Mouse (Mus musculus) cortical plate, adult 2 months (tissue): Measurements from ENCODE around the gene Lefty2. TPM values are rescaled to one million over a fixed set of nuclear protein-coding genes. Genes with fewer than 3 reads are reported as not detected.
A peak's percentile ranks its signal among the peaks of the same experiment; 100 is the strongest.
"Not testable (repeated sequence)": the region's sequence is repeated elsewhere in the genome, so short reads cannot be mapped to it uniquely, and the experiment has no call there.

ENCODE experiments used
- H3K27ac ChIP-seq: fragments of 200-500 bp; 2 replicates; pipeline ENCODE4 v1.5.1; 2012; ENCODE audit warnings: low read length, control low read depth, inconsistent platforms; ENCODE audit not compliant: insufficient read depth
- H3K4me1 ChIP-seq: fragments of 200-500 bp; 2 replicates; pipeline ENCODE4 v1.6.1; 2011; ENCODE audit warnings: low read length; ENCODE audit not compliant: control insufficient read depth, insufficient read depth
- H3K4me3 ChIP-seq: fragments of 200-500 bp; 2 replicates; pipeline ENCODE4 v1.5.1; 2011; ENCODE audit warnings: mild to moderate bottlenecking, low read length, control low read depth; ENCODE audit not compliant: insufficient read depth
- CTCF ChIP-seq: fragments of 200-500 bp; IDR thresholded peaks from 2 replicates; pipeline ENCODE4 v1.5.1; 2011; ENCODE audit warnings: mild to moderate bottlenecking, control low read depth, low read length; ENCODE audit not compliant: insufficient read depth; ENCODE audit errors: extremely low read depth
- POLR2A ChIP-seq: fragments of 200-500 bp; IDR thresholded peaks from 2 replicates; pipeline ENCODE4 v1.6.1; 2011; ENCODE audit warnings: mild to moderate bottlenecking, low read length, control low read depth; ENCODE audit not compliant: insufficient read depth; ENCODE audit errors: extremely low read depth
- polyA plus RNA-seq: library from polyadenylated mRNA; depleted of rRNA; stranded (reverse); fragments of >200 nt; gene quantifications from 2 replicates; pipeline ENCODE4 v1.2.3, GENCODE M21; 2012

Gene Lefty2
- polyA plus RNA-seq, 1 experiment, result 1.2 TPM

DNA sequence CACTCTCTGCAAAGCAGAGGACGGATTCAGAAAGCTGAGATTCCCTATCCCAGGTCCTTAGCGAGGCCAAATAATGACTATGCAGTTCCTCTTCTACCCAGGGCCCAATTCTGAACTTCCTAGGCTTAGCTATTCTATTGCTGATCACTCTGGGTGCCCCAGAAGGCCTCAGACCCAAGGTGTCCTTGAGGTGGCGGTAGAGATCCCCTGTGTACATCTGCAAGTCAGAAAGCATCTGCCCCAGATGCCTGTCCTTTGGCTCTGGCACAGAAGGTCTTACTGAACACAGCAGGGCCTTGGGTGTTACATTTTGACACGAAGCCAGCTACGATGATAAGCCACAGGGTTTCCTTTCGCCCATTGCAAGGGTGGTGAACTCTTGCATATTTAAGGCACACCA, 3.1 kb upstream of the Lefty2 start:
- no peak; the same call in 1 of the 2 replicates for TF ChIP-seq CTCF
- no peak for TF ChIP-seq POLR2A
- H3K4me3 ChIP-seq, result no peak overlapping the region
- no peak overlapping the region for H3K27ac ChIP-seq
- H3K4me1 ChIP-seq, result no peaks in the 10 kb centered on the region

GRCm38 (mm10) chr1:180894088-180894987, 1.4 kb downstream of the Lefty2 start:
- not testable (repeated sequence) for H3K27ac ChIP-seq, H3K4me1 ChIP-seq
- peak overlapping the region; percentile 10; the same call in 1 of the 2 replicates for H3K4me3 ChIP-seq

DNA sequence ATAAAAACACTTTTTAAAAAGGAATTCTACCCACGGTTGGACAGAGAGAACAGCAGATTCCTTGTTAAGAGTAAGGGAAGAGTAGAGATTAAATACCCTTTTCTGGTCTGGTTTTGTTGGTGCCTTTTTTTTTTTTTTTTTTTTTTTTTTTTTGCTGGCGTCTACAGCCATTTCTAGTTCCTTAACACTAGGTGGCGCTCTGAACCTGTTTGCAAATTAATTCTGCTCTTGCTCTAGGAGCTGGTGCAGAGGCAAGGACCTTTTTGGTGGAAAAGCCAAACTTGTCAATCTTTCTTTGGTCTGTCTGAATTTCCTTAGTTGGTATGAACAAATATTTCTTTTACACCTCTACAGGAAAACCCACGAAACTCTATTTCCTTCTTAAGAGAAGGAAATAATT, 8.2 kb downstream of the Lefty2 start:
- Histone ChIP-seq H3K27ac (no peak overlapping the region), H3K4me1 (peaks cover 2% of the 10 kb centered on the region; the same call in 1 of the 2 replicates), H3K4me3 (no peak overlapping the region)
- TF ChIP-seq CTCF (peak; percentile 48; the same call in 1 of the 2 replicates), POLR2A (no peak)

DNA sequence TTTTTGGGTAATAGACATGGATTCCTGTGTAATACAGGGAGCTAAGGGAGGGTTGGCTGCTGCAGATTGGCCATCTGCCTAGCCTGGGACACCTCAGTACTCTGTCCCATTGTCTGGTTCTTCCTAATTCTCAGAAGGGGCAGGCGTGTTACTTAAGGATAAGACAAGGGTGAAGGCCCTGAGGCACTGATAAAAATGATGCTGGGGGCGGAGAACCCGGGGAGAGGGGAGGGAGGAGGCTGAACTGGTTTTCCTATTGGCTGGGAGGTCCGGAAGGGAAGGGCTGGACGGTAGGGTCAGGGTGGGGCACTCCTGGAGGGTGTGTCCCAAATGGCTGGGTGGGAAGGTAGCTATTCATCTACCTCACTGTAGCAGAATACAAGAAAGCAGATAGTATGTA, 10.0 kb downstream of the Lefty2 start:
- H3K4me1 ChIP-seq, result peaks cover 2% of the 10 kb centered on the region; the same call in 1 of the 2 replicates
- H3K4me3 ChIP-seq, result no peak overlapping the region
- H3K27ac ChIP-seq, result no peak overlapping the region
- TF ChIP-seq CTCF, result no peak
- TF ChIP-seq POLR2A, result no peak

DNA sequence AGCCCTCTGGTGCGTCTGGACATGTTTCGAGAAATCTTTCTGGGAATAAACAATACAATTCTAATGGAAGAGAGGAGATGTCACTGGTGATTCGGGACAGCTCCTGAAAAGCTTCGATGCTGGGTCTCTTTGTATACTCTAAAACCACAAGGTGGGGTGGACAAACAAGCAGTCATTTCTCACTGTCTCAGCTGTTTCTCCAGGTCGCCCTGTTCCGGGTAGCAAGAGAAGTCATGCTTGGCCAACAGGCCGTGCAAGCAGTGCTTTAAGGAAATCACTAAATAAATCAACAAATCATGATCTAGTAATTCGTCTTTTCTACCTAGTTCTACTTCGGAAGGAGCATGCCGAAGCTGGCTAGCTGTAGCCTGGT, 10.7 kb downstream of the Lefty2 start:
- TF ChIP-seq POLR2A, result no peak
- no peak for TF ChIP-seq CTCF
- no peak overlapping the region for H3K27ac ChIP-seq
- peaks cover 2% of the 10 kb centered on the region; the same call in 1 of the 2 replicates for H3K4me1 ChIP-seq
- H3K4me3 ChIP-seq, result peak overlapping the region; percentile 86

- TF ChIP-seq POLR2A (peak; percentile 87), CTCF (no peak)
- peaks cover 3% of the 10 kb centered on the region; the same call in 1 of the 2 replicates for H3K4me1 ChIP-seq
Measured at GRCm38 (mm10) chr1:180904039-180904814, 11.3 kb downstream of the Lefty2 start, which contains the start of gene Pycr2. Pycr2 (plus strand) TSS chr1:180904293.

DNA sequence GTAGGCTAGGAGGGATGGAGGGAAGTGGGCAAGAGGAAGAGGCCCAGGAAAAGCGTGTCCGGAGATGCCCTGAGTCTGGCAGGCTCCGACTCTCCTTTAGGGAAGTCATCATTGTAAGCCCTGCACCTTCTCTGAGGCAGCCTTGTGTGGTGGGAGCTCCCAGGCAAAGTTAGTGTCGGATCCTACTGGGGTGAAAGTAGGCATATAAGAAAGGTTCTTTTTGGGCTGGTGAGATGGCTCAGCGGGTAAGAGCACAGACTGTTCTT, 11.8 kb downstream of the Lefty2 start:
- TF ChIP-seq POLR2A (no peak), CTCF (no peak)
- no peak overlapping the region for H3K27ac ChIP-seq
- H3K4me3 ChIP-seq, result peak overlapping the region; percentile 86
- H3K4me1 ChIP-seq, result peaks cover 3% of the 10 kb centered on the region; the same call in 1 of the 2 replicates

More at GRCm38 (mm10) chr1:180904039-180904814, 11.3 kb downstream of the Lefty2 start, which contains the start of gene Pycr2:
- Histone ChIP-seq H3K27ac (0 out of 2 replicates have a peak within 1 kb of the TSS, but pooled peaks have one; percentile 13), H3K4me3 (peak within 1 kb of the TSS; percentile 86)

GRCm38 (mm10) chr1:180905307-180905706, 12.4 kb downstream of the Lefty2 start:
- H3K4me3 ChIP-seq, result peak overlapping the region; percentile 86; the same call in 1 of the 2 replicates
- H3K4me1 ChIP-seq, result peaks cover 3% of the 10 kb centered on the region; the same call in 1 of the 2 replicates
- H3K27ac ChIP-seq, result no peak overlapping the region
- TF ChIP-seq CTCF, result no peak
- no peak for TF ChIP-seq POLR2A

GRCm38 (mm10) chr1:180905876-180906275, 13.0 kb downstream of the Lefty2 start:
- H3K4me3 ChIP-seq, result no peak overlapping the region; the same call in 1 of the 2 replicates
- H3K4me1 ChIP-seq, result peaks cover 3% of the 10 kb centered on the region; the same call in 1 of the 2 replicates
- TF ChIP-seq CTCF (no peak), POLR2A (no peak)
- no peak overlapping the region for H3K27ac ChIP-seq
